Mouse (Mus musculus) frontal cortex, postnatal 14 days (tissue): ENCODE data around the gene Akap11.

Experiments used
- DNase-seq, 2 experiments: peaks; one replicate each; pipeline ENCODE4 v3.0.0; 2022; ENCODE audit warnings: low spot score in 2 of 2

Gene Akap11

GRCm38 (mm10) chr14:78448807-78449406, 87.7 kb downstream of the Akap11 start:
- DNase-seq: no peak

GRCm38 (mm10) chr14:78448017-78448416, 88.6 kb downstream of the Akap11 start:
- no peak for DNase-seq

- DNase-seq: no peak
Observed at GRCm38 (mm10) chr14:78447542-78447941, 89.1 kb downstream of the Akap11 start.
